Mouse (Mus musculus): Measurements from ENCODE around the gene Gm13420.

DNA sequence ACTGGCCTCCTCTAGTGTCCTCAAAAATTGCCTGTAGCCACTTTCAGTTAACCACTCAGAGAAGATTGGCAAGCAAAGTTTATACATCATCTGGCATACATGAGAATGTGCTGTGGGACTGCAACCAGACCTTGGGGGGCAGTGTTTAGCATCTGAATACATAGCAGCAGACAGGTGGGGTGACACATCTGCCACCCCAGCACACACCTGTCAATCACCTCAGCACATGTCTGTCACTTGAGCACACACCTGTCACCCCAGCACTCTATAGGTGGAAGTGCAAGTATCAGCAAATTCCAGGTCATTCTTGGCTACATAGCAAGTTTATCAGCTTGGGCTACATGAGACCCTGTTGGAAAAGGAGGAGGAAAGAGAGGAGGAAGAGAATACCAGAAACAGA, 4.2 kb upstream of the Gm13420 start:
- TF ChIP-seq CTCF (IDR thresholded peaks at IDR 0.05; ENCODE audit: control insufficient read depth, insufficient read depth, insufficient read length) (no peak), FOSL1 (IDR thresholded peaks at IDR 0.05; ENCODE audit: insufficient read depth, low read length, poor library complexity, severe bottlenecking) (no peak)
